Mouse (Mus musculus) B cell, adult (primary cell): ENCODE data around the gene Etv2. TPM values are rescaled to one million over a fixed set of nuclear protein-coding genes. Genes with fewer than 3 reads are reported as not detected.

Experiments
- total RNA-seq: library from RNA; stranded (reverse); gene quantifications from 4 replicates; pipeline ENCODE4 v1.2.4, GENCODE M21; 2023; ENCODE audit not compliant: inconsistent age

Gene Etv2
- not detected in 4 replicates for total RNA-seq

GRCm38 (mm10) chr7:30635752-30636151, at the start of gene Etv2:
TSS of gene Etv2 (minus strand) at chr7:30635852.

GRCm38 (mm10) chr7:30671480-30671879, 35.8 kb upstream of the Etv2 start, which contains the start of gene Pmis2:
TSS of gene Pmis2 (minus strand) at chr7:30671605.

GRCm38 (mm10) chr7:30664529-30665200, 29.0 kb upstream of the Etv2 start, which contains the start of gene Haus5:
TSS of gene Haus5 (minus strand) at chr7:30664994.

GRCm38 (mm10) chr7:30649591-30650540, 14.2 kb upstream of the Etv2 start, which contains the start of gene Rbm42:
TSS of gene Rbm42 (minus strand) at chr7:30650317.

GRCm38 (mm10) chr7:30625530-30626384, 9.9 kb downstream of the Etv2 start, which contains the start of gene Cox6b1:
TSS of gene Cox6b1 (minus strand) at chr7:30626151.

GRCm38 (mm10) chr7:30612654-30613402, 22.8 kb downstream of the Etv2 start, which contains the start of gene Upk1a:
TSS of gene Upk1a (minus strand) at chr7:30612847.

GRCm38 (mm10) chr7:30598786-30599185, 36.9 kb downstream of the Etv2 start, which contains the start of gene Zbtb32:
TSS of gene Zbtb32 (minus strand) at chr7:30598909.

GRCm38 (mm10) chr7:30588676-30589434, 46.8 kb downstream of the Etv2 start, which contains the start of gene Kmt2b:
TSS of gene Kmt2b (minus strand) at chr7:30588726.

Other genes starting within 250 kb of the Etv2 start
- 70.1 to 84.0 TPM (median 75.8 TPM) in 4 replicates for gene Tyrobp, start 222.1 kb downstream of the Etv2 start, total RNA-seq
- gene Hcst, start 216.0 kb downstream of the Etv2 start, total RNA-seq = 39.7 to 48.5 TPM (median 46.1 TPM) in 4 replicates
- 301 to 337 TPM (median 313 TPM) in 4 replicates for gene Nfkbid, start 214.1 kb downstream of the Etv2 start, total RNA-seq
- not detected in 4 replicates for gene Aplp1, start 190.3 kb downstream of the Etv2 start, total RNA-seq
- not detected in 4 replicates for gene Kirrel2, start 178.2 kb downstream of the Etv2 start, total RNA-seq
- gene Nphs1, start 177.5 kb downstream of the Etv2 start, total RNA-seq = not detected in 4 replicates
- gene Prodh2, start 142.2 kb downstream of the Etv2 start, total RNA-seq = not detected in 4 replicates
- gene Arhgap33, start 100.8 kb downstream of the Etv2 start, total RNA-seq = 11.3 to 15.9 TPM (median 12.8 TPM) in 4 replicates
- gene Hspb6, start 83.7 kb downstream of the Etv2 start, total RNA-seq = 1.6 to 3.7 TPM (median 2.0 TPM) in 4 replicates
- 11.8 to 20.0 TPM (median 14.2 TPM) in 4 replicates for gene Proser3, start 83.6 kb downstream of the Etv2 start, total RNA-seq
- gene Lin37, start 76.0 kb downstream of the Etv2 start, total RNA-seq = 38.2 to 49.8 TPM (median 44.0 TPM) in 4 replicates
- 98.1 to 127 TPM (median 108 TPM) in 4 replicates for gene U2af1l4, start 72.6 kb downstream of the Etv2 start, total RNA-seq
- 9.7 to 14.5 TPM (median 10.9 TPM) in 4 replicates for gene Gm49396, start 72.5 kb downstream of the Etv2 start, total RNA-seq
- 130 to 155 TPM (median 145 TPM) in 4 replicates for gene Psenen, start 72.2 kb downstream of the Etv2 start, total RNA-seq
- 7.7 to 12.0 TPM (median 8.8 TPM) in 4 replicates for gene Igflr1, start 70.4 kb downstream of the Etv2 start, total RNA-seq
- gene Kmt2b, start 47.1 kb downstream of the Etv2 start, total RNA-seq = 95.8 to 120 TPM (median 111 TPM) in 4 replicates
- 1.0 to 1.6 TPM (median 1.2 TPM) in 4 replicates for gene Zbtb32, start 36.9 kb downstream of the Etv2 start, total RNA-seq
- gene Upk1a, start 23.0 kb downstream of the Etv2 start, total RNA-seq = 0.48 to 0.71 TPM (median 0.48 TPM) in 3 of 4 replicates, not detected in the other
- gene Cox6b1, start 9.7 kb downstream of the Etv2 start, total RNA-seq = 203 to 268 TPM (median 215 TPM) in 4 replicates
- 91.1 to 103 TPM (median 95.7 TPM) in 4 replicates for gene Rbm42, start 14.5 kb upstream of the Etv2 start, total RNA-seq
- gene Haus5, start 29.1 kb upstream of the Etv2 start, total RNA-seq = 54.9 to 62.9 TPM (median 59.7 TPM) in 4 replicates
- gene Pmis2, start 35.8 kb upstream of the Etv2 start, total RNA-seq = not detected in 4 replicates
- not detected in 4 replicates for gene 2200002J24Rik, start 63.1 kb upstream of the Etv2 start, total RNA-seq
- 0.30 to 1.6 TPM (median 0.54 TPM) in 4 replicates for gene Atp4a, start 76.4 kb upstream of the Etv2 start, total RNA-seq
- gene Tmem147, start 93.7 kb upstream of the Etv2 start, total RNA-seq = 43.1 to 54.2 TPM (median 51.1 TPM) in 4 replicates
- not detected in 4 replicates for gene Gapdhs, start 107.8 kb upstream of the Etv2 start, total RNA-seq
- 2.7 to 5.7 TPM (median 2.9 TPM) in 4 replicates for gene Sbsn, start 115.6 kb upstream of the Etv2 start, total RNA-seq
- gene Dmkn, start 127.9 kb upstream of the Etv2 start, total RNA-seq = not detected in 4 replicates
- not detected in 4 replicates for gene Krtdap, start 152.0 kb upstream of the Etv2 start, total RNA-seq
- 11.4 to 15.1 TPM (median 13.7 TPM) in 4 replicates for gene Ffar2, start 187.9 kb upstream of the Etv2 start, total RNA-seq
- gene Ffar3, start 220.3 kb upstream of the Etv2 start, total RNA-seq = 0.84 to 1.7 TPM (median 1.0 TPM) in 4 replicates
- 21.3 to 27.3 TPM (median 25.8 TPM) in 4 replicates for gene Ffar1, start 225.7 kb upstream of the Etv2 start, total RNA-seq
- gene Cd22, start 244.5 kb upstream of the Etv2 start, total RNA-seq = 1,045 to 1,202 TPM (median 1,120 TPM) in 4 replicates